Mouse (Mus musculus): ENCODE data around the gene Hsd17b14. TPM values are rescaled to one million over a fixed set of nuclear protein-coding genes. Genes with fewer than 3 reads are reported as not detected.

The Hsd17b14 gene
- polyA plus RNA-seq, 1 experiment from 2014 or later = 5.4 TPM

DNA sequence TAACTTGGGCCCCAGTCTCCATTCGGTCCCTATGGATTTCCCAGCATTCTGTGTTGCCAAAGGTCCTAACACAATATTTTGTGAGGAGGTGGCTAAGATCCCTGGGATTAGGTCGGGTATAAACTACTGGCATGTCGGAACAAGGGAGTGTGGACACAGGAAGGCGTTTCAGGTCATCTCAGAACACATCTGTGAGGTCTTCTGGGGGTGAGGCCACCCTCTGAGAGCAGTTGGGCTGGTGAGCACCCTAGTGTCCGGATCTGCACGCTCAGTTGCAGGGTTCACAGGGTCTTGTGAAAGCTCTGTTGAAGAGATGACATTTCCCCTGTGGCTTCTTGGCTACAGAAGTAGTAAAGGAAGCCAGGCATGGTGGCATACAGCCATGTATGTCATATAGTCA is 31.2 kb downstream of the Hsd17b14 start:
- DNase-seq (ENCODE audit: low spot score) (no peak), ATAC-seq (replicated peaks; ENCODE audit: low FRiP score) (no peak)
- 89% methylated on average over 6 of the region's 6 CpGs for WGBS
- no peaks in the 10 kb centered on the region for H3K9me3 ChIP-seq (ENCODE audit: control insufficient read depth, low read length)
- peaks cover 22% of the 10 kb centered on the region for H3K36me3 ChIP-seq (ENCODE audit: control insufficient read depth, insufficient read depth, low read length)
- H3K9ac ChIP-seq (ENCODE audit: low read depth, low read length) = no peak overlapping the region
- no peak overlapping the region for H3K4me2 ChIP-seq
- H3K27ac ChIP-seq (ENCODE audit: low read depth, low read length) = no peak overlapping the region
- no peaks in the 10 kb centered on the region for H3K4me1 ChIP-seq (replicated peaks; ENCODE audit: control insufficient read depth, insufficient read depth, low read length)
- no peaks in the 10 kb centered on the region for H3K27me3 ChIP-seq (replicated peaks; ENCODE audit: control insufficient read depth, insufficient read depth, low read length)
- H3K4me3 ChIP-seq (ENCODE audit: low read depth, low read length) = no peak overlapping the region

DNA sequence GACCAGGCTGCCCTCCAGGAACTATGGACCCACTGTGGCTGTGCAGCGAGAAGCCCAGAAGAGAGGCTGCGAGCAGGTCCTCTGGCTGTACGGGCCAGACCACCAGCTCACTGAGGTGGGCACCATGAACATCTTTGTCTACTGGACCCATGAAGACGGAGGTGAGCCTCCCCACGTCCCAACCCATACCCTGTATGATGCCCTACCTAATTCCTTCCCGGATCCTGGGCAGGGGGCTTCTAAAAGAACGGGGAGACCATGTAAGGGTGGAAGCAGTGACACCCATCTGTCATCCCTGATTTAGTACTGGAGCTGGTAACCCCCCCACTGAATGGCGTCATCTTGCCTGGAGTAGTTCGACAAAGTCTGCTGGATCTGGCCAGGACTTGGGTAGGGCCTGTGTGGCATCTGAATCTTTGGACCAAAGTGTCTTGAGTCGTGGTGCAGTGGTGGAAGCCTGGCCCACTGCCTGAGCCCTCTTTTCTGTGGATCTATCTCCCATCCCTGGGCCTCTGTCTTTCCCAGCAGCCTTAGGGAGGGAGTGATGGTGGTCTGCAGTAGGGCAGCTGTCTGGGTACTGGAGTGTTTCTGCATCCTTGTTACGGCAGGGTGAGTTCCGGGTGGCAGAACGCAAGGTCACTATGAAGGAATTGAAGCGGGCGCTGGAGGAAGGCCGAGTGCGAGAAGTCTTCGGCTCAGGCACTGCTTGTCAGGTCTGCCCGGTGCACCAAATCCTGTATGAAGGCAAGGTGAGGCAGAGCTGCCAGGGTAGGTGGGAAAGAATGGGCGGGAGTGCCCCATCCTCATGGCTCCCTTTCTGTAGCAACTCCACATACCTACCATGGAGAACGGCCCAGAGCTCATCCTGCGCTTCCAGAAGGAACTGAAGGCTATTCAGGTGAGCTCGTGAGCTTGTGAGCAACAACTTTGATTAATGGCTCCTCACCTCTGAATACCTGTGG is 33.2 kb downstream of the Hsd17b14 start:
- Histone ChIP-seq H3K9ac (ENCODE audit: low read depth, low read length) (no peak overlapping the region), H3K4me2 (no peak overlapping the region), H3K4me1 (replicated peaks; ENCODE audit: control insufficient read depth, insufficient read depth, low read length) (no peaks in the 10 kb centered on the region), H3K27ac (ENCODE audit: low read depth, low read length) (no peak overlapping the region), H3K9me3 (ENCODE audit: control insufficient read depth, low read length) (no peaks in the 10 kb centered on the region), H3K36me3 (ENCODE audit: control insufficient read depth, insufficient read depth, low read length) (peaks cover 20% of the 10 kb centered on the region), H3K27me3 (replicated peaks; ENCODE audit: control insufficient read depth, insufficient read depth, low read length) (no peaks in the 10 kb centered on the region), H3K4me3 (ENCODE audit: low read depth, low read length) (no peak overlapping the region)
- WGBS = 94% methylated on average over 23 of the region's 23 CpGs
- ATAC-seq (replicated peaks; ENCODE audit: low FRiP score) (no peak), DNase-seq (ENCODE audit: low spot score) (no peak)

DNA sequence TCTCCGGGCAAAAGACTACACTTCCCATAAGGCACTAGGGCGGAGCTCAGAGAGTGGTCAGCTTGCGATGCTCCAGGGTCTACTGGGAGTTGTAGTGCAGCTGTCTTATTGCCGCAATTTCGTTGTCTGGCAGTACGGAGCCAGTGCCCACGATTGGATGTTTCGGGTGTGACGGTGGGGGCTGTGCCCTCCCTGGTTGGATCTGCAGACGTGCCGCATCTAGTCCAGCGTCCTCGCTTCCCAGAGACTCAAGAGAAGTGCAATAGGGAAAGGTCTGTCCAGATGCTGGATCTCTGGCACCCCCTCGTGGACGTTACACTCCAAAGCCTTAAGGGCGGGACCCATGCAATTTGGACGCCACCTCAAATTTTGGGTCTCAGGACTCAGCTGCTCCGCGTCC is 34.5 kb downstream of the Hsd17b14 start:
- Histone ChIP-seq H3K27ac (ENCODE audit: low read depth, low read length) (no peak overlapping the region), H3K4me2 (peak overlapping the region; percentile 55), H3K4me3 (ENCODE audit: low read depth, low read length) (peak overlapping the region; percentile 29), H3K36me3 (ENCODE audit: control insufficient read depth, insufficient read depth, low read length) (peaks cover 17% of the 10 kb centered on the region), H3K4me1 (replicated peaks; ENCODE audit: control insufficient read depth, insufficient read depth, low read length) (no peaks in the 10 kb centered on the region), H3K27me3 (replicated peaks; ENCODE audit: control insufficient read depth, insufficient read depth, low read length) (no peaks in the 10 kb centered on the region), H3K9me3 (ENCODE audit: control insufficient read depth, low read length) (no peaks in the 10 kb centered on the region), H3K9ac (ENCODE audit: low read depth, low read length) (no peak overlapping the region; the same call in 1 of the 2 replicates)
- WGBS = 7% methylated on average over 19 of the region's 19 CpGs
- peak; percentile 90 for ATAC-seq (replicated peaks; ENCODE audit: low FRiP score)
- peak; percentile 85 for DNase-seq (ENCODE audit: low spot score)

DNA sequence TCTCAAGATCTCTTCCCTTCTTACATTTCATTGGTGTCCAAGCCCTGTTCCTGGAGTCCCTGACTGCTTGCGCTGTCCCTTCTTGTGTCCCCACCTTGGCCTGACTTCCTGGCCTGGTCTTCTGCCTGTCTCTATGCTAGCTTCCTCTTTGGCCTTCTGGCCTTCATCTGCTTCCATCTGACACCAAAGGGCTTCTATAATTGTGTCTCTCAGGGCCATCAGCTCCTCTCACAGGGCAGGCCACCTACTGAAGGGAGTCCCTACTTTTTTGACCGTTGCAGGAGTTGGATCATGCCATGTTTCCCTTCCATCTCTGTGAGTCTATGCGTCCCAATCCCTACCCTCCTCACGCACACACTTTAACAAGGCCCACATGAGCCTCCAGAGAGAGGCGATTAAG is 35.2 kb downstream of the Hsd17b14 start:
- Histone ChIP-seq H3K27ac (ENCODE audit: low read depth, low read length) (no peak overlapping the region), H3K9me3 (ENCODE audit: control insufficient read depth, low read length) (no peaks in the 10 kb centered on the region), H3K4me1 (replicated peaks; ENCODE audit: control insufficient read depth, insufficient read depth, low read length) (no peaks in the 10 kb centered on the region), H3K4me2 (no peak overlapping the region), H3K36me3 (ENCODE audit: control insufficient read depth, insufficient read depth, low read length) (peaks cover 14% of the 10 kb centered on the region), H3K4me3 (ENCODE audit: low read depth, low read length) (no peak overlapping the region), H3K27me3 (replicated peaks; ENCODE audit: control insufficient read depth, insufficient read depth, low read length) (no peaks in the 10 kb centered on the region), H3K9ac (ENCODE audit: low read depth, low read length) (no peak overlapping the region)
- DNase-seq (ENCODE audit: low spot score) (no peak), ATAC-seq (replicated peaks; ENCODE audit: low FRiP score) (no peak)
- 91% methylated on average over 5 of the region's 5 CpGs for WGBS

DNA sequence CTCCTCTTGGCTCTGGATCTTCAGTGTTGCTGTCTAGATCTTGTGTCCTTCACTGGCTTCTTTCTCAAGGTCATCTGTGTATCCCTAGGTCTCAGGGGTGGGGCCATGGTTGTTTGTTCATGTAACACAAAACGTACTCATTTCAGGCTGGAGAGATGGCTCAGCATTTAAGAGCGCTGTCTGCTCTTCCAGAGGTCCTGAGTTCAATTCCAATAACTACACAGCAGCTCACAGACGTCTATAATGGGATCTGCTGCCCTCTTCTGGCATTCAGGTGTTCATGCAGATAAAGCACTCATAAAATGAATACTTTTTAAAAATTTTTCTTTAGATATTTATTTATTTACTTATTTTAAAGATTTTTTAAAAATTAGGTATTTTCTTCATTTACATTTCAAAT is 36.2 kb downstream of the Hsd17b14 start:
- no peaks in the 10 kb centered on the region for H3K9me3 ChIP-seq (ENCODE audit: control insufficient read depth, low read length)
- no peak overlapping the region for H3K4me3 ChIP-seq (ENCODE audit: low read depth, low read length)
- H3K36me3 ChIP-seq (ENCODE audit: control insufficient read depth, insufficient read depth, low read length) = peaks cover 4% of the 10 kb centered on the region
- no peaks in the 10 kb centered on the region for H3K4me1 ChIP-seq (replicated peaks; ENCODE audit: control insufficient read depth, insufficient read depth, low read length)
- WGBS = 60% methylated on average over 3 of the region's 3 CpGs
- H3K27me3 ChIP-seq (replicated peaks; ENCODE audit: control insufficient read depth, insufficient read depth, low read length) = no peaks in the 10 kb centered on the region
- ATAC-seq (replicated peaks; ENCODE audit: low FRiP score) (no peak), DNase-seq (ENCODE audit: low spot score) (no peak)
- H3K9ac ChIP-seq (ENCODE audit: low read depth, low read length) = no peak overlapping the region
- no peak overlapping the region for H3K4me2 ChIP-seq
- H3K27ac ChIP-seq (ENCODE audit: low read depth, low read length) = no peak overlapping the region

DNA sequence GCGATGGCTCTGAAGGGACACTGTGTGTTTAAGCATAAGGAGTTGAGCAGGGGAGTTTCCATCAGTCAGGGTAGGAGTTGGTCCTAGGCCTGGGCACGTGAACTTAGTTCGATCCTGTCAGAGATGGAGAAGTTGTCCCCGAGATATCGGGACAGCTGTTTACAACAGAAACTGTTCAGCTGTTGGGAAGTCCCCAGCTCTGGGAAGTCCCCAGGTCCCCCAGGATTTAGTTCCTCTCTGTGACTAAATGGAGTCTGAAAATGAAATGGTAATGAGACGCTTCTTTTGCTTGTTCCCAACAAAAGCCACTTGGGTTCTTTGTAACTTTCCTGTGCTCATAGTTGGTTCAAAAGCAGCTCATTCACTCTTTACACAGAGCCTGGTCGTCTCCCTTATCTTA is 37.2 kb downstream of the Hsd17b14 start:
- H3K4me2 ChIP-seq = no peak overlapping the region
- no peak for ATAC-seq (replicated peaks; ENCODE audit: low FRiP score)
- 63% methylated on average over 7 of the region's 7 CpGs for WGBS
- no peaks in the 10 kb centered on the region for H3K9me3 ChIP-seq (ENCODE audit: control insufficient read depth, low read length)
- no peaks in the 10 kb centered on the region for H3K4me1 ChIP-seq (replicated peaks; ENCODE audit: control insufficient read depth, insufficient read depth, low read length)
- H3K36me3 ChIP-seq (ENCODE audit: control insufficient read depth, insufficient read depth, low read length) = no peaks in the 10 kb centered on the region
- H3K27ac ChIP-seq (ENCODE audit: low read depth, low read length) = no peak overlapping the region
- H3K9ac ChIP-seq (ENCODE audit: low read depth, low read length) = no peak overlapping the region
- H3K4me3 ChIP-seq (ENCODE audit: low read depth, low read length) = no peak overlapping the region
- no peak for DNase-seq (ENCODE audit: low spot score)
- no peaks in the 10 kb centered on the region for H3K27me3 ChIP-seq (replicated peaks; ENCODE audit: control insufficient read depth, insufficient read depth, low read length)

DNA sequence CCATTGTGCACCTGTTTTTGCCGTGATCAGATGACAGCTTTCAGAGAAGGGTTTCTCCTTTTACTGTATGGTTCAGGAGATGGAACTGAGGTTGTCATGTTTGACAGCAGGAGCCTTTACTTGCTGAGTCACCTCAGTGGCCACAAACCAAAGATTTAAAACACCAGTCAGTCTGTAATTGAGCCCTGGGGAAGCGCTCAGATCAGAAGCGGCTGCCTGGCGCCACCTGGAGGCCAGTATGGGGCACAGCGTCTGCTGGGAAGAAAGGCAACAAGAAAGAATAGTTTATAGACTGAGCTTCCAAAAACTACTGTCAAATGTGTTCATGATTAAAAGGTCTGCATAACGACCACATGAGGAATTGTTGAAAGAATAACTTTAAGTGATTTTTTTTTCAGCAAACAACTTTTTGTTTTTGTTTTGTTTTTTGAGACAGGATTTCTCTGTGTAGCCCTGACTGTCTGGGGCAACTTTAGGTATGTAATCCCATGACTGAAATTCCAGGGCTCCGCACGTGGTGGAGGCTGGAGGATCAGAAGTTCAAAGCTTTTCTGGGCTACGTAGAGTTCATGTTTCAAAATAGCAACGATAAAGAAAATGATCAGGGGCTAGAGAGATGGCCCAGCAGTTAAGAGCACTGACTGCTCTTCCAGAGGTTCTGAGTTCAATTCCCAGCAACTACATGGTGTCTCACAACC is 38.6 kb downstream of the Hsd17b14 start:
- Histone ChIP-seq H3K4me3 (ENCODE audit: low read depth, low read length) (no peak overlapping the region), H3K9ac (ENCODE audit: low read depth, low read length) (no peak overlapping the region), H3K27ac (ENCODE audit: low read depth, low read length) (no peak overlapping the region), H3K4me2 (no peak overlapping the region), H3K4me1 (replicated peaks; ENCODE audit: control insufficient read depth, insufficient read depth, low read length) (no peaks in the 10 kb centered on the region), H3K36me3 (ENCODE audit: control insufficient read depth, insufficient read depth, low read length) (no peaks in the 10 kb centered on the region), H3K9me3 (ENCODE audit: control insufficient read depth, low read length) (no peaks in the 10 kb centered on the region), H3K27me3 (replicated peaks; ENCODE audit: control insufficient read depth, insufficient read depth, low read length) (no peaks in the 10 kb centered on the region)
- DNase-seq (ENCODE audit: low spot score) (peak; percentile 65), ATAC-seq (replicated peaks; ENCODE audit: low FRiP score) (no peak)
- 23% methylated on average over 10 of the region's 10 CpGs for WGBS

DNA sequence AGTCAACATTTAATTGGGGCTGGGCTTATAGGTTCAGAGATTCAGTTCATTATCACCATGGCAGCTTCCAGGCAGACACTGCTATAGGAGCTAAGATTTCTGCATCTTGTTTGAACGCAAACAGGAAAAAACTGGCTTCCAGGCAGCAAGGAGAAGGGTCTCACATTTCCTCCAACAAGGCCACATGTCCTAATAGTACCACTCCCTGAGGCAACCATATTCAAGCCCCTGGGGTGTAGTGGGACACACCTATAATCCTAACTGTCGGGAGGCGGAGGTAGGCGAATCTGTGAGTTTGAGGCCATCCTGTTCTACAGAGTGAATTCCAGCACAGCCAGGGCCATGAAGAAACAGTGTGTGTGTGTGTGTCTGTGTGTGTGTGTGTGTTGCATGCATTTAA is 40.5 kb downstream of the Hsd17b14 start:
- no peak overlapping the region for H3K4me2 ChIP-seq
- WGBS = 81% methylated on average over 4 of the region's 4 CpGs
- no peaks in the 10 kb centered on the region for H3K9me3 ChIP-seq (ENCODE audit: control insufficient read depth, low read length)
- H3K27me3 ChIP-seq (replicated peaks; ENCODE audit: control insufficient read depth, insufficient read depth, low read length) = no peaks in the 10 kb centered on the region
- H3K36me3 ChIP-seq (ENCODE audit: control insufficient read depth, insufficient read depth, low read length) = no peaks in the 10 kb centered on the region
- H3K4me1 ChIP-seq (replicated peaks; ENCODE audit: control insufficient read depth, insufficient read depth, low read length) = peaks cover 6% of the 10 kb centered on the region
- H3K27ac ChIP-seq (ENCODE audit: low read depth, low read length) = no peak overlapping the region
- H3K4me3 ChIP-seq (ENCODE audit: low read depth, low read length) = no peak overlapping the region
- H3K9ac ChIP-seq (ENCODE audit: low read depth, low read length) = no peak overlapping the region
- ATAC-seq (replicated peaks; ENCODE audit: low FRiP score) = no peak
- DNase-seq (ENCODE audit: low spot score) = no peak
